Mouse (Mus musculus) gastrocnemius, postnatal 36 days (tissue): Measurements from ENCODE around the gene Scg5. TPM values are rescaled to one million over a fixed set of nuclear protein-coding genes. Genes with fewer than 3 reads are reported as not detected.

Experiments used
- DNase-seq, 2 experiments: peaks; one replicate each; pipeline ENCODE4 v3.0.0; 2022
- intact Hi-C: fragments of 180-260 bp; cut with DNase I; formaldehyde crosslinking; loops from one replicate; pipeline ENCODE4 v1.15.1; 2025
- total RNA-seq, 2 experiments: library from RNA; stranded (reverse); gene quantifications; 2 replicates each; pipeline ENCODE4 v1.2.3; 2021

The Scg5 gene
- total RNA-seq, 2 experiments from 2014 or later, result not detected

DNA sequence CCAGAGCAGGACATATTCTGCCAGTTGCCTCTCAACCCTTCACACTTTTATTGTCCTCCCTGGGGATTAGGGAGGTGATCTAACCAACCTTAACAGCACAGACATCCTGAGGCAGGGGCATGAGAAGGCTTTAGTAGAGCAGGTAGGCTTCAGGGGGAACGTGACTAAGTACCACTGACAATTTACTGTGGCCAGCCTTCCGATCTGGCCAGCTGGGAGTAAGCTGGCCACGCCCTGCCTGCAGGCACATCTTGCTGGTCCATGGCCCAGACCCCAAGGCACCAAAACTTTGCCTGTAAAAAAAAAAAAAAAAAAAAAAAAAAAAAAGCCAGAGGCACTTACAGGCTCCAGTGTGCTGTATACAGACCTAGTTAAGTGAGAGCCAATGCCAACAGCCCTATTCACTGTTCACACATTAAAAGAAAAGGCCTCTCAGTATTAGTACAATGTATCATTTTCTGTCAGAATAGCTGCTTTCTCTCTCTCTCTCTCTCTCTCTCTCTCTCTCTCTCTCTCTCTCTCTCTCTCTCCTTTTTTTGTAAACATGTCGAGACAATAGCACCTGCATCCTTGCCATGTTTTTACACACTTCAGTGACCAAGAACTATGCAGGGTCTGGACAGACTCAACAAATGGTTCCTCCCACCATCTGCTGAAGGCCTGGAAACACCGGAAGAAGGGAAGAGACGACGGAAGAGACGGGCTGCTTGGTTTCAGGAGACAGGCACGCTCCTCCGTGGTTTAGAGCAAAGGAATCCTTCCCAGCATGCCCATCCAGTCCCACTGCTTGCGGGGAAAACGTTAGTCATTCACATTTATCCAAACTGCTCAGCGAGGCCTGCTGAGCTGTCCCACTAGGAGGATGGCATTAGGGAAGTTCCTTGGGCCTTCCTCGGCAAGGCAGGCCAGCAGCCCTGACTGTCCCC is 11.0 kb downstream of the Scg5 start:
- DNase-seq, result no peak
- intact Hi-C loops, result no loop called here

DNA sequence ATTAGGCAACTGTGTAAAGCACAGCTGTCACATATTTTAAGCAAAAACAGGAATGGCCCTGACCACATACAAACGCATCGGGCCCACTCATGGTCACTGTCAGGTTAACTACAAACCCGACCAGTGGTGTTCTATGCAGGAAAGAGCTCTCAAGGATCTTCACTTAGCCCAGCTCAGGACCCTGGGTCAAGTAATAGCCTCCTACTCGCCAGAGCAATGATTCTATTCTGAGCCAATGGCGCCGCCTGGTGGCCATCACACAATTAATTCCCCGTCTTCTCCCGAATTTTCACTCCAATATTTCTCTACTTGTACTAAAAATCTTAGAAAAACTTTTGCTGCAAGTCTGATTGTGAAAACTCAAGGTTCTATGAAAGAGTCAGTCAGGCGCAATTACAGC is 21.3 kb downstream of the Scg5 start:
- DNase-seq, result peak; percentile 30 to 48
- intact Hi-C loops, result loop anchor here (5.0 kb wide), 1 partner anchor 310 kb away; no protein-coding TSS in a partner anchor

DNA sequence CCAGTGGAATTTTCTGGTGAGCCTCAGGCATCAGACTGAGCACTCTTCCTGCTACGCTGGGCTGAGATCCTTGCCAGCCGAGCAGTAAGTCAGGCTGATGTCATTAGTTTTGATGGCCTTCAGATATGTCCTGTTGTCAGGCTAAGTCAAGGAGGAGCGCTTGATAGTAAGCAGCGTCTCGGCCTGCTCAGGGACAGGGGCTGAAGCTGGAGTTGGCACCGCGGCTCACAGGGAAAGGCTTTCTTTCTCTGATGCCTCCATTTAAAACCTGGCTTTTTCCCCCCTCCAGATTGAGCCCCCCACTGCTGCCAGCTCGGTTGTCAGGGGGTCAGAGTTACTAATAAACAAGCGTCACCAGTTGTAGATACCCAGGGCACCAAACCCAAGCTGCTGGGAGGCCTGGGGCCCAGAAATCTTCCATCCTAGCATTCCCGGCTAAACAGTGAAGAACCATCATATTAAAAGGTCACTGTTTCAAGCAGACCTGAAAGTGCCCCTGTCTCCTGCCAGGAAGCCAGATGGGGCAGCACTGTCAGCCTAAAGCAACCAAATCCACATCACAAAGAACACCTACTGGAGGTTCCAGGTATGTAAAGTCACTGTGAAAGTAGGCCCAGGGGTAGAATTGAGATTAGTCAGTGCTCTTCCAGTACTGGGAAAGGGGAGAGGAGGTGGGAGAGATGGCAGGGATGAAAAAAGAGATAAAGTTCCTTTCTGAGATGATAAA is 21.9 kb downstream of the Scg5 start:
- intact Hi-C loops, result loop anchor here (5.0 kb wide), 1 partner anchor 310 kb away; no protein-coding TSS in a partner anchor
- DNase-seq, result no peak

DNA sequence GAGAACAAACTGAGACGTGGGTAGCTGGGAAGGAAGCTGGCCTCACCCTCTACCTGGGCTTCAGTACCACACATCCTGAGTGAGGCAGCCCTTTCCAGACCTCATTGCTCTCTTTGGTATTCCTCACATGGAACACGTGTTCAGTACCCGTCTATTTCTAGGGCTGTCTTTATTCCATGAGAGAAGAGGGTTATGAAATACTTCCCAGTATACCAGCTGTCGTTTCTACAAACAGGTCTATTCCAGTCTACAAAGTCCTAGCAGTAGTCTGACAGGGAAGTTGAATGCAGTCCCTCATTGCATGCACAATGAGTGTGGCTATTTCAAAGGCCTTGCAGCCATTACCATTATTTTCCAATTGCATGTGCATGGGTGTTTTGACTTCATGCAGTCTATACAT is 23.2 kb downstream of the Scg5 start:
- intact Hi-C loops, result loop anchor here (5.0 kb wide), 1 partner anchor 308 kb away; no protein-coding TSS in a partner anchor
- DNase-seq, result no peak

DNA sequence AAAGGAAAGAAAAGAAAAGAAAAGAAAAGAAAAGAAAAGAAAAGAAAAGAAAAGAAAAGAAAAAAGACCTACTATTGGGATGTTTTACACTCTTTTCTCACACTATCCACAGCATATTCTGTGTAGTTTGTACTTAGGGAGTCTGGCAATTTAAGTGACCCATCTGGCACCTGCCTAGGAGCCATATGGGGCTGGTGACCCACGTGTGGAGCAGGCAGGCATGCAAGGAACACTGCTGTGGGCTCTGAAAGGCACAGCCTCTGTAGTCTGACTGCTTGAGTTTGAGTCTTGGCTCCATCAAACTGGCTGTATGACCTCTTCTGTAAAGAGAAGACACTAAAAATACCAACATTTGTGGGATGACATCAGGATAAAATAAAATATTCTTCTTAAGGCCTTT is 25.2 kb downstream of the Scg5 start:
- intact Hi-C loops, result no loop called here
- no peak for DNase-seq

DNA sequence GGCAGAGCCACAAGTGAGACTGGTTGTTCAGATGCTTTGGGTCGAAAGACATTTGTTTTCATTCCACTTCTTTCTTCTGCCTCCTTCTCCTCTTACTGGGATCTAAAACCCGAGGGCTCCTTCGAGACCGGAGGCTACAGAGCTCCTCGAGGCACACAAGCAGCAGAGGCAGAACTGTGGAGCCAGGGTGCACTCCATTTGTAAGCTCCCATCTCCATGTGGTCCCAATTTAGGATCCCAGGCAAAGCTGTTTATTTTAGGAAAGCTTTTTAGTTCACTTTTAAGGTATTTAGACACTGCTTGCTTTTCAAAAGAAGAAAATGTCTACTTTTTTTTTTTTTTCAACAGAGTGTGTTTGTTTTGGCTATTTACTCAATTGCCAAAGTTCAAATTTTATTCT is 28.1 kb downstream of the Scg5 start:
- intact Hi-C loops, result no loop called here

DNA sequence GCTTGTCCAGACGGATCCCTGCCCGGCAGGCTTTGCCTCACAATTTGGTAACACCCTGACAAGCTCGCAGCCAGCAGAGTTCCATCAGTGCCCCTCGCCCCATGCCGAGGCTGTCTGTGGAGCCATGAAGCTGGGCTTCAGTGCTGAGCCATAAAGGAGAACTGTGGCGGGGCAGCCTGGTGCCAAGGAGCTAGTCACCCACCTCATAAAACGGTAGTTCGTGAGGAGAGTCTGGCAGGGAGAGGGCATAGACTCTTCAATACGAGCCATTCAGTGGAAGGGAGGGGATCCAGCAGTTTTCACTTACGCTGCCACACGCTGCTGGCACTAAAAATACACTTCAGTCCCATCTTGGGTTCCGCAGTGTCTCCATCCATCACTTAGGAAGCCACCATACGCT is 30.3 kb downstream of the Scg5 start:
- DNase-seq, result no peak
- intact Hi-C loops, result no loop called here

More for the DNA sequence above, 28.1 kb downstream of the Scg5 start:
- DNase-seq, result no peak

DNA sequence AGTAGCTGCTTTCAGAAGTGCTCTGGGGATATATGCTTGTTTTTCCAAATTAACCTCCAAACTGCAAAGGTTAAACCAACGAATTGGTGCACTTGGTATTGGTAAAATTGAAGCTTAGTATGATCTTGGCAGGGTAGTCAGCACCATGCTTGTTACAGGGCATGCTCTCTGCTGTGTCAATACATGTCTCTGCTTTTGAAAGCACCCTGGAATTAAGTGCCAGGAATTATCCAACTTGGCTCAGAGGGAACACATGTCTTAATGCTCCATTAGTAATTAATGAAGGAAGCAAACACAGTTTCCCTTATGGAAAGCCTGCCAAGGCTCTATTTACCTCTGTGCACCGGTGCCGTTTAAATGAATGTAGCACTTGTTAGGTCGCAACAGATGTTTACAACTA is 33.7 kb downstream of the Scg5 start:
- intact Hi-C loops, result no loop called here
- no peak for DNase-seq

DNA sequence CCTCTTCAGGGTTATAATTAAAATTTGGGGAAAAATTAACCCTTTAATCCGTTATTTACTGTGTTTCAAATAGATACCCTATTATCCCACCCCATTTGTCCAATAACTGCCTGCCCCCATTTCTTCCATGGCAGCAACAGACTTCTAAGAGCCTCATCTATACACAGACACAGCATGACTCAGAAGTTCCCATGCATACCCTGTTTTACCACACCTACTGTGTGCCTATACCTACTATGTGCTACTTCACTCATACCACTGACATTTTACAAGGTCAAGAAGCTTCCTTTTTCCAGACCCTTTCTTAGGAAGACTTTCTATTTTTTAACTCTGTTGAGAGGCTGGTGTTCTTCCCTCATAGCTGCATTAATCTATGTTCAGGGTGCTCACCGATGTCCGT is 35.4 kb downstream of the Scg5 start:
- intact Hi-C loops, result no loop called here

DNA sequence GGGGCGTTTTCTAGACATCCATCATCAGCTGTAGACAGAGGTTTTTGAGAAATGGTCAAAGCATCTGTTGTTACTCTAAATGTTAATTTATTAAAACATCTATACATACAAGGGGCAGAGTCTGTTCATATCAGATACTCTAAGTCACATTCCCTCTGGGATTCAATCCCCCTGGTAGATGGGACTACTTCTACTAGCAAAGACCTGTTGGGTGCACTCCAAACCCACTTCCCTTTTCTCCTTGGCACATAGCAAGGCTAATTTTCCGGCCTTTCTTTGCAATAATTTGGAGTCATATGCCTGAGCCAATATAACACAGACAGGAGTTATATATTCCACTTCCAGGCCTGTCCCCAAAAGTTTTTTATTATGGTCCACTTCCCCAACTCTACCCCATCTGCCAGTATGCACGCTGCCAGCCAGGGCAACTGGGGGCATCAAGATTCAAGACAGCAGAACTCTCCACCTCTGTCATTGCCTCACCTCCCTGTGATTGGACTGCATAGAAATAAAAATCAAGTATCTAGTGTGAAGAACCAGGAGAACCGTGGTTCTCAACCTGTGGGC is 40.0 kb downstream of the Scg5 start:
- DNase-seq, result no peak
- intact Hi-C loops, result no loop called here

More for the DNA sequence above, 35.4 kb downstream of the Scg5 start:
- no peak for DNase-seq

DNA sequence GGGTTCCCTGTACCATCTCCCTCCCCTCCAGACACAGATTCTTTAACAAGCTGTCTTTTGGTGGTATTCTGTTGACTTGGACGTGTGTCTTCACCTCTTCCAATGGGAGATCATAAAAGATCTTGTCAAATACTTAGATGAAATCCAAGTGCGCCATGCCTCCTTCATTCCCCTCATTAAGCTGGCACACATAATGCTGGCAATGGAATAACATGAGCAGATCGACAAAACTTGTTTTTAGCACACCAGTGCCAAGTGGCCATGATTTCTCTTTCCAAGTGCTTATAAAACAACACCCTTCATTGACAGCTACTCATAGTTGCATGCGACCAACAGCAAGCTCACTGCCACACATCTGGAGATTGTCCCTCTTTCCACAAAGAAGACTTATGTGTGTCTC is 41.0 kb downstream of the Scg5 start:
- intact Hi-C loops, result no loop called here
- DNase-seq, result no peak

DNA sequence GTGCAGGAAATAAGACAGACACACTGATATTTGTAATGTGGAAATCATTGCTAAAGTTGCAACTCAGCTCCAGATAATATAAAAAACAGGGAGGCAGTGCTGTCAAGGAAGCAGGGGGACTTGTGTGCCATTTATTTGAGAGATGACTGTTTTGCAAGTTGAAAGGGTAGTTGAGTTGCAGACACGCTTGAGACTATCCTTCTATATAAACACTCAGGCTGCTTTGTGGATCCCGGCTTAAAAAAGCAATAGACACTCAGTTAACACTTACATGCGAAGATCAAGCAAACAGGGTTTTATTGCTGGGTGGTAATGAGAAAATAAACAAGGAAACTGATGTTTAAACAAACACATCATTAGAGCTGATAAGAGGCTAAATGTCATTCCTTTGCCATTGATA is 44.1 kb downstream of the Scg5 start:
- intact Hi-C loops, result no loop called here
- no peak for DNase-seq

DNA sequence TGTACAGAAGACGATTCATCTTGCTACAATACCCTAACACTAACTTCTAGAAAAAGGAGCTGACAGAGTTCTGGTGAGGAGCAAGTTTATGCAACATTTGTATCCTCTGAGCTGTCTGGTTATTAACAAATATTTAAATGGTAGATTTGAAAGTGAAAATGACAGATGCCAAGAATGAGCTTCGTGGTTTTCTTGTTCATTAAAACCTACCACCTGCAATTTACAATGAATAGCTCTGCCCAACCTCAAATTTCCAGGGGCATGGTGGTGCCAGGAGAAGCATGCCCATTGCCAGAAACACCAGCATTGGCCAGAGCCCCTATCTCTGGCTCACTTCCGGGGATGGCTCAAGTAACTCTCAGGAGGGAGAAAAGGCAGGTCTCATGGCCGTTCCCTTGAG is 47.4 kb downstream of the Scg5 start:
- intact Hi-C loops, result no loop called here
- no peak for DNase-seq

DNA sequence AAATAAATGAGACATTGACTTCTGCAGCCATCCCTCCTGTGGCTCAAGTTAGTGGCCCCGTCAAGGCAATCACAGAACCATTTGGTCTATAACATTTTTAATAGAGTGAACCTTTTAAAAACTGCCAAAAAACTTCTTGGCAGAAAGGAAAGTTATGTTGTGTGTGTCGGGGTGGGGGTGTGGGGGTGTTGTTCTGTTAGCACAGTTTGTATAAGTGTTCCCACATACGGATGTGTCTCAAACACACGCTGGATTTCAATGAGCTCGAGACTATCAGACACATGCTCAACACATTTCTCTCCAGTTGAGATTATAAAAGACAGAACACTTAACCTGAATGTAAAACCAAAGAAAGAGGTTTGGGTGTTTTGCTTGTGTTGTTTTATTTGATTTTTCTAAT is 47.8 kb downstream of the Scg5 start:
- intact Hi-C loops, result no loop called here
- DNase-seq, result no peak

DNA sequence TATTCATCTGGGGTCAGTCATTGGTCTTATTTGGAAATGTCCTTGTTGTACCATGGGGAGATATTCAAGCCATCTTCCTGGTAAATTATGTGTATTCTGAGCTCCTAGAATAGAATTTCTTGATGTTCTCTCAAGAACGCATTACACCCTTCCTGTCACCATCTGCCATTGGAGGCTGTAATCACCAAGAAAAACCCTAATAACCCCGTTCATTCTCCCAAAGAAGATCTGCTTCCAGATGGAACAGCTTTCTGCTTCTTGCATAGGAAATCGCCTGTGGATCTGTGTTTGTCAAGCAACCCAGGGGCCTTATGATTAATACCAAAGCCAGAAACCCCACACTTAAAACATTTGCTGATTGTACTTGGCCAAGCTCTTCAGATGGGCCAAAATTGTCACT is 49.6 kb downstream of the Scg5 start:
- intact Hi-C loops, result no loop called here
- no peak for DNase-seq

DNA sequence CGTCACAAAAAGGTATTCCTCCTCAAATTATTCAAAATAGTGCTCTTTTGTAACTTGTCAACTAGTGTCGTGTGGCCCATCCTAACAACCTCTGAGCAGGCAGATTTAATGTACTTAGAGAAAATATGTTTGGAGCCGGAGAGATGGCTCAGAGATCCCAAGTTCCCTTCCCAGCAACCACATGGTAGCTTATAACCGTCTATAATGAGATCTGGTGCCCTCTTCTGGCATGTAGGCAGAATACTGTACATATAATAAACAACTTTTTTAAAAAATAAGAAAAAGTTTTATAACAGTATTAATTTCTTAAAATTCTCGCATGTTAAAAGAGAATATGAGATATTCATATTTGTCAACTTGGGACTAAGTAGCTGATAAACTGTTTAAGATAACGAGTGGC is 50.9 kb downstream of the Scg5 start:
- intact Hi-C loops, result no loop called here
- no peak for DNase-seq

DNA sequence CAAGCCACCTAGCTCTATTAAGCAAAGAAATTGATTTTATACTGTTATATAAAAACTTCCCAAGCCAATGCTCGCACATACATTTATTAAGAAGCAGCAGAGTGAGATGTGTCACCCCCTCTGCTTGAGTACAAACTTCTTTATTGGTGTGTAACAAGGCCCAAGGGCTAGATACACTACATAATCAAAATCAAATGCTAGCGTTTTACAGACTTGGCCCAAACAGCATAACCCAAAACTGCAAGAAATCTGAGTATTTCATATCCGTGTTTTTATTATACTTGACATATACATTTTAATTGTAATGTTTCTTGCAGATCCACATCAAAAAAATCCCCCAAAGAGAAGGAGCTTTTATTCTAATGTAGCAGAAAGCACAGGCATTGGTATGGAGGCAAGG is 52.6 kb downstream of the Scg5 start:
- intact Hi-C loops, result no loop called here
- no peak for DNase-seq

DNA sequence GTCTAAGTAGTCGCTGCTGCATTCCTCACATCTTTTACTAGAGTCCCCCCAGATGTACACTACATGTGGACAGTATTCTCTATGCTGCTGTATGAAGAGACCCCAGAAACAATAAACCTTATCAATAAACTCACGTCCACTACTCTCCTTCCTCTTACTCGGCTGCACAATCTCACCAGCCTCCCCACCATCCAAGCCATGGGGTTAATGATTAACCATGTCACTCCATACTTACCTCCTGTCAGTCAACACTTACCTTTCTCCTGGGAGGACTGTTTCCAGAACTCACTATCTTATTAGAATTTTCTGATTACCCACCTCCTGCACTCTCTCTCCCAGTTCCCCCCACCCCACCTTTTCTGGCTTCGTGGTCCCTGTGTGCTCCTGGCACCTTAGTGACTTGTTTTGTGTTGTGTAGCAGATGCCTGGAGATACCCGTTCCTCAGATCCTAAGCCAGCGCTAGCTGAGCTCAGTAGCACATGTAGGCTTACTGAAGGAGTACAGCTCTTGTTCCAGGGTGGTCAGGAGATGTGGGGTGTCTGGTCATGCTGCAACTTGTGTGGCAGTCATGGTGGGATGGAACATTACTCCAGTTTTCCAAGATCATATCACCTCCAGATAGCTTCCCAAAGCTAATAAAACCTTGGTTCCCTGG is 54.6 kb downstream of the Scg5 start:
- no peak for DNase-seq
- intact Hi-C loops, result no loop called here

DNA sequence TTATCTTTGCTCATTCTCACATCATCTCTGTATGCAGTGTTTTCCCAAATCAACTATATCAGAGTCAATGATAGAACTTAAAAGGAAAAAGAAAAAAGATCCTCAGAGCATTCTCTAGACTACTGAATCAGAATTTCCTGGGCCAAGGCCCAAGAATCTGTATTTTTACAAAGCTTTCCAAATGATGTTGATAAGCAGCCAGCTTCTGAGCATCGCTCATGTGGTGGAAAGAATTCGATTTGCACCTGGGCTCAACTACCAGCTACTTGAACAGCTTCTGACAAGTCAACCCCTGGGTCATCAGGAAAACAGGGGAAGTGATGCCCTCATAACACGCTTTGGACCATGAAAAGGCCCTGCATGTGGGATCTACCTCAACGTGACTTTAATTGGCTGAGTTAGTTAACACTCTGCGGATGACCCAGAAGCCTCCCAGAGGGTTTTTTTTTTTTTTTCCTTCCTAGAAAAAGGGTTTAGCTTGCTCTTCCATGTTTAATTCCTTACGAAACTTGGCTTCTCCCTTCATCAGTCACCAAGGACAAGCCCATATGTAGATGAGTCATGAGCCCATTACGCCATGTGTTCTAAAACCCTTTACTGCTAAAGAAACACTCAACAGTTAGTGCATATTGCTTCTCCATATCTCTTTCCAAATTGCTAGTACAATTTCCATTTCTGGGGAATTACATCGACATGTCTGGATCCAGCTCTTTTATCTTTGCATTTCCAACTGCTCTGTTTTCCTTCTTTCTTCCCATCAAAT is 60.2 kb downstream of the Scg5 start:
- intact Hi-C loops, result no loop called here
- DNase-seq, result no peak

DNA sequence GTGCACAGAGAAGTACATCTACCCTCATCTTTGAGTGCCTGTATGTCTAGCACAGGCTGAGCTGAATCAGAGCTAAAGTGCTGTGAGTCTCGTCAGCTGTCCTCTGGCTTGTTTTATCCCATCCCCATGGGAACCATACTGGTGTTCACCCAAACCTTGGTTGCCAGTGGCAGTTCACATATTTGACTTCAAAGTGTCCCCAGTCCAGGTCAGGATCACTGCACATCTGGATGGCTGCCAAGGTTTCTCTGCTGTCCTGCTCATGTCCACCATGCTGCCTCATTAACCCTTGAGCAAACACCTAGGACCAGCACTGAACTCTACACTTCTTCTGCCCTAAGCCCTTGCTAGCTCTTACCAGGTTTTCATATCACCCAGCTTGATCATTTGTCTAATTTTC is 63.0 kb downstream of the Scg5 start:
- DNase-seq, result no peak
- intact Hi-C loops, result loop anchor here (2.0 kb wide), 1 partner anchor 47 kb away; no protein-coding TSS in a partner anchor
